Mouse (Mus musculus): Measurements from ENCODE around the gene Sipa1l3. TPM values are rescaled to one million over a fixed set of nuclear protein-coding genes. Genes with fewer than 3 reads are reported as not detected.

Sipa1l3 gene
- polyA plus RNA-seq, 1 experiment from 2014 or later: 22.4 TPM

Other genes starting within 250 kb of the Sipa1l3 start
- gene Spint2, start 236.7 kb downstream of the Sipa1l3 start, polyA plus RNA-seq (2015; fragmentation: Nextera tagmentation; extraction: Ambion mirVana): 72.4 and 77.3 TPM in 2 replicates
- 3.3 and 4.3 TPM in 2 replicates for gene Ppp1r14a, start 229.3 kb downstream of the Sipa1l3 start, polyA plus RNA-seq (2015; fragmentation: Nextera tagmentation; extraction: Ambion mirVana)
- gene Dpf1, start 214.7 kb downstream of the Sipa1l3 start, polyA plus RNA-seq (2015; fragmentation: Nextera tagmentation; extraction: Ambion mirVana): 256 and 261 TPM in 2 replicates
- gene Catsperg2, start 208.4 kb upstream of the Sipa1l3 start, polyA plus RNA-seq (2015; fragmentation: Nextera tagmentation; extraction: Ambion mirVana): 0.79 and 1.0 TPM in 2 replicates
- gene Zfp84, start 249.9 kb upstream of the Sipa1l3 start, polyA plus RNA-seq (2015; fragmentation: Nextera tagmentation; extraction: Ambion mirVana): 16.7 and 18.3 TPM in 2 replicates

Measured in midbrain, embryonic 15.5 days (tissue).